Mouse (Mus musculus) stomach, postnatal 0 days (tissue): ENCODE measurements around the gene Cdk19. TPM values are rescaled to one million over a fixed set of nuclear protein-coding genes. Genes with fewer than 3 reads are reported as not detected.
"Not testable (repeated sequence)": the region's sequence is repeated elsewhere in the genome, so short reads cannot be mapped to it uniquely, and the experiment has no call there.

Experiments
- ATAC-seq: fragments of 200-750 bp; cut with Nextera tagmentation; 2 replicates; pipeline ENCODE4 v1.8.0; 2017; ENCODE audit not compliant: low FRiP score, low TSS enrichment
- DNase-seq: peaks from one replicate; pipeline ENCODE4 v3.0.0-alpha.2; 2016; ENCODE audit warnings: low spot score
- H3K27ac ChIP-seq: fragments of 300-500 bp; sonication (generic); replicated peaks from 2 replicates; pipeline ENCODE4 v1.5.1; 2014; ENCODE audit warnings: mild to moderate bottlenecking, control low read depth
- H3K27me3 ChIP-seq: fragments of 300-500 bp; sonication (generic); 2 replicates; pipeline ENCODE4 v1.6.1; 2014; ENCODE audit warnings: low read length; ENCODE audit not compliant: control insufficient read depth, insufficient read depth
- H3K36me3 ChIP-seq: fragments of 300-500 bp; sonication (generic); 2 replicates; pipeline ENCODE4 v1.6.1; 2014; ENCODE audit warnings: low read length, mixed read lengths; ENCODE audit not compliant: control insufficient read depth, insufficient read depth
- H3K4me1 ChIP-seq: fragments of 300-500 bp; sonication (generic); replicated peaks from 2 replicates; pipeline ENCODE4 v1.6.1; 2014; ENCODE audit warnings: antibody characterized with exemption; ENCODE audit not compliant: control insufficient read depth, insufficient read depth
- H3K4me2 ChIP-seq: fragments of 300-500 bp; sonication (generic); replicated peaks from 2 replicates; pipeline ENCODE4 v1.6.1; 2014; ENCODE audit warnings: low read depth, mild to moderate bottlenecking, control low read depth, moderate library complexity
- H3K4me3 ChIP-seq: fragments of 300-500 bp; sonication (generic); 2 replicates; pipeline ENCODE4 v1.5.1; 2014; ENCODE audit warnings: low read depth, low read length, control low read depth
- H3K9ac ChIP-seq: fragments of 300-500 bp; sonication (generic); 2 replicates; pipeline ENCODE4 v1.6.1; 2014; ENCODE audit warnings: mild to moderate bottlenecking, low read length, control low read depth, mixed read lengths
- H3K9me3 ChIP-seq: fragments of 300-500 bp; sonication (generic); 2 replicates; pipeline ENCODE4 v1.6.1; 2016; ENCODE audit warnings: low read length; ENCODE audit not compliant: control insufficient read depth
- CTCF ChIP-seq: IDR thresholded peaks from 2 replicates; pipeline ENCODE4 v1.5.1; 2016; ENCODE audit warnings: antibody characterized with exemption, low read depth, mild to moderate bottlenecking, moderate library complexity
- EP300 ChIP-seq: optimal IDR thresholded peaks from 2 replicates; pipeline ENCODE3; 2016; ENCODE audit warnings: antibody characterized with exemption
- WGBS: fragments of 180-500 bp; shearing (Covaris S2); extraction: QIAGEN DNeasy Blood & Tissue Kit; methylation state at CpG from one replicate; pipeline ENCODE4 v1.1.7; 2014; 5-methylcytosine and 5-hydroxymethylcytosine counted together
- polyA plus RNA-seq: library from polyadenylated mRNA; unstranded; fragments of >200 nt; fragmentation: Nextera tagmentation; extraction: Ambion mirVana; gene quantifications from 2 replicates; pipeline ENCODE4 v1.2.1, GENCODE M21; 2015

Cdk19 gene
- polyA plus RNA-seq, 1 experiment from 2014 or later: 4.4 TPM

- H3K4me1 ChIP-seq: no peaks in the 10 kb centered on the region
- TF ChIP-seq CTCF (no peak), EP300 (no peak)
- no peak for ATAC-seq
- no peaks in the 10 kb centered on the region for H3K9me3 ChIP-seq
- no peak overlapping the region for H3K4me3 ChIP-seq
- H3K27ac ChIP-seq: no peak overlapping the region
- H3K9ac ChIP-seq: no peak overlapping the region
- H3K36me3 ChIP-seq: no peaks in the 10 kb centered on the region
- no peaks in the 10 kb centered on the region for H3K27me3 ChIP-seq
- 94% methylated on average over 2 of the region's 2 CpGs for WGBS
- no peak overlapping the region for H3K4me2 ChIP-seq
- no peak for DNase-seq
These were observed 72.0 kb downstream of the Cdk19 start for GRCm38 (mm10) chr10:40411370-40411769.

- H3K27ac ChIP-seq: no peak overlapping the region
- H3K4me2 ChIP-seq: no peak overlapping the region
- ATAC-seq (peak; percentile 56; the same call in 1 of the 2 replicates), DNase-seq (peak; percentile 26)
- WGBS: 31% methylated on average over 7 of the region's 7 CpGs
- no peaks in the 10 kb centered on the region for H3K9me3 ChIP-seq
- H3K4me1 ChIP-seq: 0 out of 2 replicates have a peak, but pooled peaks cover 2% of the 10 kb centered on the region
- H3K9ac ChIP-seq: no peak overlapping the region
- H3K27me3 ChIP-seq: no peaks in the 10 kb centered on the region
- no peak overlapping the region for H3K4me3 ChIP-seq
- H3K36me3 ChIP-seq: no peaks in the 10 kb centered on the region
- TF ChIP-seq CTCF: no peak
- no peak for TF ChIP-seq EP300
These were observed 77.6 kb downstream of the Cdk19 start for GRCm38 (mm10) chr10:40416944-40417343.

- Histone ChIP-seq H3K27me3 (no peaks in the 10 kb centered on the region), H3K4me2 (no peak overlapping the region), H3K27ac (no peak overlapping the region), H3K36me3 (no peaks in the 10 kb centered on the region), H3K9ac (no peak overlapping the region), H3K9me3 (no peaks in the 10 kb centered on the region), H3K4me3 (no peak overlapping the region), H3K4me1 (0 out of 2 replicates have a peak, but pooled peaks cover 2% of the 10 kb centered on the region)
- TF ChIP-seq EP300 (no peak), CTCF (no peak)
- ATAC-seq (no peak), DNase-seq (no peak)
- WGBS: 58% methylated on average over 4 of the region's 4 CpGs
These were observed 80.5 kb downstream of the Cdk19 start for GRCm38 (mm10) chr10:40419841-40420240.

- H3K4me2 ChIP-seq: no peak overlapping the region
- ATAC-seq: peak; percentile 61; the same call in 1 of the 2 replicates
- no peak overlapping the region for H3K27ac ChIP-seq
- H3K4me1 ChIP-seq: peaks cover 8% of the 10 kb centered on the region
- WGBS: 61% methylated on average over 2 of the region's 2 CpGs
- no peaks in the 10 kb centered on the region for H3K36me3 ChIP-seq
- H3K9me3 ChIP-seq: no peaks in the 10 kb centered on the region
- no peak overlapping the region for H3K4me3 ChIP-seq
- H3K27me3 ChIP-seq: no peaks in the 10 kb centered on the region
- H3K9ac ChIP-seq: no peak overlapping the region
- peak; percentile 34 for DNase-seq
- TF ChIP-seq CTCF: no peak
- no peak for TF ChIP-seq EP300
These were observed 81.3 kb downstream of the Cdk19 start for GRCm38 (mm10) chr10:40420703-40421102.

GRCm38 (mm10) chr10:40421724-40422123 lies 82.4 kb downstream of the Cdk19 start:
- H3K4me3 ChIP-seq: no peak overlapping the region
- H3K4me2 ChIP-seq: no peak overlapping the region
- ATAC-seq: no peak
- TF ChIP-seq CTCF: no peak
- no peak for TF ChIP-seq EP300
- peaks cover 9% of the 10 kb centered on the region for H3K4me1 ChIP-seq
- H3K27me3 ChIP-seq: no peaks in the 10 kb centered on the region
- DNase-seq: no peak
- no peak overlapping the region for H3K27ac ChIP-seq
- H3K9ac ChIP-seq: no peak overlapping the region
- H3K36me3 ChIP-seq: no peaks in the 10 kb centered on the region
- WGBS: 86% methylated on average over 2 of the region's 2 CpGs
- H3K9me3 ChIP-seq: no peaks in the 10 kb centered on the region

- DNase-seq: no peak
- Histone ChIP-seq H3K4me2 (no peak overlapping the region), H3K9ac (no peak overlapping the region), H3K4me1 (peaks cover 7% of the 10 kb centered on the region), H3K27me3 (no peaks in the 10 kb centered on the region), H3K4me3 (no peak overlapping the region), H3K9me3 (no peaks in the 10 kb centered on the region), H3K36me3 (no peaks in the 10 kb centered on the region), H3K27ac (no peak overlapping the region)
- TF ChIP-seq CTCF (no peak), EP300 (no peak)
- ATAC-seq: no peak
- 52% methylated on average over 4 of the region's 4 CpGs for WGBS
These were observed 83.3 kb downstream of the Cdk19 start for GRCm38 (mm10) chr10:40422696-40423095.

- H3K36me3 ChIP-seq, H3K9ac ChIP-seq, H3K4me2 ChIP-seq, H3K27ac ChIP-seq, DNase-seq, H3K4me3 ChIP-seq, ATAC-seq, H3K27me3 ChIP-seq, H3K9me3 ChIP-seq: not testable (repeated sequence)
- peaks cover 10% of the 10 kb centered on the region for H3K4me1 ChIP-seq
- WGBS: 100% methylated on average over 1 of the region's 4 CpGs
These were observed 85.1 kb downstream of the Cdk19 start for GRCm38 (mm10) chr10:40424428-40424827.
